Mouse (Mus musculus) limb, embryonic 10.5 days (tissue): ENCODE data around the gene Cyyr1. TPM values are rescaled to one million over a fixed set of nuclear protein-coding genes. Genes with fewer than 3 reads are reported as not detected.
A peak's percentile ranks its signal among the peaks of the same experiment; 100 is the strongest.
"Not testable (repeated sequence)": the region's sequence is repeated elsewhere in the genome, so short reads cannot be mapped to it uniquely, and the experiment has no call there.

Source experiments
- DNase-seq: peaks from one replicate; pipeline ENCODE4 v3.0.0-alpha.2; 2017; ENCODE audit warnings: low spot score
- H3K27ac ChIP-seq: fragments of 300-500 bp; sonication (generic); 2 replicates; pipeline ENCODE4 v1.5.1; 2016; ENCODE audit warnings: mild to moderate bottlenecking
- H3K27me3 ChIP-seq: fragments of 300-500 bp; sonication (generic); 2 replicates; pipeline ENCODE4 v1.6.1; 2016; ENCODE audit warnings: low read depth, mild to moderate bottlenecking; ENCODE audit not compliant: poor library complexity, severe bottlenecking
- H3K36me3 ChIP-seq: fragments of 300-500 bp; sonication (generic); 2 replicates; pipeline ENCODE4 v1.6.1; 2016; ENCODE audit warnings: mild to moderate bottlenecking, moderate library complexity
- H3K4me1 ChIP-seq: fragments of 300-500 bp; sonication (generic); 2 replicates; pipeline ENCODE4 v1.6.1; 2016
- H3K4me3 ChIP-seq: fragments of 300-500 bp; sonication (generic); 2 replicates; pipeline ENCODE4 v1.5.1; 2016; ENCODE audit warnings: mild to moderate bottlenecking, moderate library complexity
- H3K9me3 ChIP-seq: fragments of 300-500 bp; sonication (generic); replicated peaks from 2 replicates; pipeline ENCODE4 v1.6.1; 2016; ENCODE audit warnings: mild to moderate bottlenecking
- WGBS: fragments of 180-500 bp; shearing (Covaris S2); methylation state at CpG from one replicate; pipeline ENCODE4 v1.1.7; 2016; 5-methylcytosine and 5-hydroxymethylcytosine counted together
- polyA plus RNA-seq: library from polyadenylated mRNA; unstranded; fragments of >200 nt; fragmentation: Nextera tagmentation; extraction: Ambion mirVana; gene quantifications from 2 replicates; pipeline ENCODE4 v1.2.1, GENCODE M21; 2016

Cyyr1 gene
- polyA plus RNA-seq, result 4.7 and 5.3 TPM in 2 replicates

- not testable (repeated sequence) for H3K27ac ChIP-seq, H3K4me3 ChIP-seq, H3K9me3 ChIP-seq, H3K27me3 ChIP-seq, DNase-seq, H3K36me3 ChIP-seq
- WGBS, result 74% methylated on average over 10 of the region's 13 CpGs
- H3K4me1 ChIP-seq, result peaks cover 12% of the 10 kb centered on the region
Measured at GRCm38 (mm10) chr16:85553297-85553696, at the start of gene Cyyr1. Cyyr1 (minus strand) TSS chr16:85553397.

- Histone ChIP-seq H3K36me3 (no peaks in the 10 kb centered on the region), H3K4me3 (no peak overlapping the region), H3K27me3 (no peaks in the 10 kb centered on the region), H3K9me3 (no peaks in the 10 kb centered on the region), H3K4me1 (no peaks in the 10 kb centered on the region), H3K27ac (no peak overlapping the region)
- WGBS, result 82% methylated on average over 7 of the region's 7 CpGs
- no peak for DNase-seq
Measured at GRCm38 (mm10) chr16:85588844-85589243, 35.6 kb upstream of the Cyyr1 start.

- Histone ChIP-seq H3K9me3 (no peaks in the 10 kb centered on the region), H3K27me3 (no peaks in the 10 kb centered on the region), H3K27ac (no peak overlapping the region), H3K36me3 (no peaks in the 10 kb centered on the region), H3K4me3 (no peak overlapping the region), H3K4me1 (no peaks in the 10 kb centered on the region)
- WGBS, result 85% methylated on average over 4 of the region's 4 CpGs
- DNase-seq, result no peak
Measured at GRCm38 (mm10) chr16:85587573-85588226, 34.5 kb upstream of the Cyyr1 start.

- Histone ChIP-seq H3K4me1 (no peaks in the 10 kb centered on the region), H3K27me3 (no peaks in the 10 kb centered on the region), H3K36me3 (no peaks in the 10 kb centered on the region), H3K9me3 (no peaks in the 10 kb centered on the region), H3K4me3 (no peak overlapping the region), H3K27ac (no peak overlapping the region)
- no peak for DNase-seq
- WGBS, result 81% methylated on average over 5 of the region's 5 CpGs
Measured at GRCm38 (mm10) chr16:85566474-85566873, 13.3 kb upstream of the Cyyr1 start.

GRCm38 (mm10) chr16:85553838-85554237, 641 bp upstream of the Cyyr1 start:
- Histone ChIP-seq H3K4me1 (peaks cover 12% of the 10 kb centered on the region), H3K36me3 (no peaks in the 10 kb centered on the region), H3K27me3 (no peaks in the 10 kb centered on the region), H3K9me3 (no peaks in the 10 kb centered on the region), H3K27ac (no peak overlapping the region), H3K4me3 (no peak overlapping the region)
- DNase-seq, result no peak
- WGBS, result 33% methylated on average over 8 of the region's 8 CpGs

- not testable (repeated sequence) for DNase-seq, H3K9me3 ChIP-seq, H3K27ac ChIP-seq, H3K4me3 ChIP-seq, H3K27me3 ChIP-seq, H3K36me3 ChIP-seq
- 86% methylated on average over 1 of the region's 11 CpGs for WGBS
- peaks cover 12% of the 10 kb centered on the region for H3K4me1 ChIP-seq
Measured at GRCm38 (mm10) chr16:85551976-85552375, 1.2 kb downstream of the Cyyr1 start.

- Histone ChIP-seq H3K27me3 (no peaks in the 10 kb centered on the region), H3K4me1 (peaks cover 12% of the 10 kb centered on the region), H3K4me3 (peak overlapping the region; percentile 67), H3K9me3 (no peaks in the 10 kb centered on the region), H3K27ac (peak overlapping the region; percentile 92), H3K36me3 (no peaks in the 10 kb centered on the region)
- peak; percentile 69 for DNase-seq
- 1% methylated on average over 25 of the region's 25 CpGs for WGBS
Measured at GRCm38 (mm10) chr16:85549971-85550567, 3.1 kb downstream of the Cyyr1 start.

- peaks cover 15% of the 10 kb centered on the region for H3K4me1 ChIP-seq
- no peaks in the 10 kb centered on the region for H3K9me3 ChIP-seq
- no peak for DNase-seq
- no peaks in the 10 kb centered on the region for H3K27me3 ChIP-seq
- 82% methylated on average over 6 of the region's 6 CpGs for WGBS
- H3K36me3 ChIP-seq, result no peaks in the 10 kb centered on the region
- no peak overlapping the region for H3K4me3 ChIP-seq
- no peak overlapping the region for H3K27ac ChIP-seq
Measured at GRCm38 (mm10) chr16:85546519-85546918, 6.7 kb downstream of the Cyyr1 start.

GRCm38 (mm10) chr16:85541676-85542273, 11.4 kb downstream of the Cyyr1 start:
- H3K4me3 ChIP-seq, result no peak overlapping the region
- H3K4me1 ChIP-seq, result peaks cover 13% of the 10 kb centered on the region; the same call in 1 of the 2 replicates
- H3K27ac ChIP-seq, result no peak overlapping the region
- WGBS, result 39% methylated on average over 4 of the region's 4 CpGs
- no peaks in the 10 kb centered on the region for H3K9me3 ChIP-seq
- no peaks in the 10 kb centered on the region for H3K36me3 ChIP-seq
- no peak for DNase-seq
- no peaks in the 10 kb centered on the region for H3K27me3 ChIP-seq

GRCm38 (mm10) chr16:85541023-85541422, 12.2 kb downstream of the Cyyr1 start:
- DNase-seq, result no peak
- no peaks in the 10 kb centered on the region for H3K9me3 ChIP-seq
- no peak overlapping the region for H3K4me3 ChIP-seq
- peaks cover 13% of the 10 kb centered on the region; the same call in 1 of the 2 replicates for H3K4me1 ChIP-seq
- no peaks in the 10 kb centered on the region for H3K27me3 ChIP-seq
- H3K36me3 ChIP-seq, result no peaks in the 10 kb centered on the region
- no peak overlapping the region for H3K27ac ChIP-seq
- 93% methylated on average over 6 of the region's 6 CpGs for WGBS

- no peaks in the 10 kb centered on the region for H3K27me3 ChIP-seq
- peaks cover 13% of the 10 kb centered on the region; the same call in 1 of the 2 replicates for H3K4me1 ChIP-seq
- no peak overlapping the region for H3K4me3 ChIP-seq
- H3K27ac ChIP-seq, result no peak overlapping the region
- no peaks in the 10 kb centered on the region for H3K9me3 ChIP-seq
- WGBS, result 60% methylated on average over 5 of the region's 5 CpGs
- H3K36me3 ChIP-seq, result no peaks in the 10 kb centered on the region
- DNase-seq, result no peak
Measured at GRCm38 (mm10) chr16:85538367-85538766, 14.8 kb downstream of the Cyyr1 start.

- Histone ChIP-seq H3K4me3 (no peak overlapping the region), H3K27me3 (no peaks in the 10 kb centered on the region), H3K36me3 (no peaks in the 10 kb centered on the region), H3K4me1 (peaks cover 9% of the 10 kb centered on the region; the same call in 1 of the 2 replicates), H3K27ac (no peak overlapping the region), H3K9me3 (no peaks in the 10 kb centered on the region)
- DNase-seq, result no peak
- WGBS, result 91% methylated on average over 8 of the region's 8 CpGs
Measured at GRCm38 (mm10) chr16:85536075-85536474, 17.1 kb downstream of the Cyyr1 start.
